Mouse (Mus musculus): ENCODE measurements around the gene Agpat4. TPM values are rescaled to one million over a fixed set of nuclear protein-coding genes. Genes with fewer than 3 reads are reported as not detected.
"Not testable (repeated sequence)": the region's sequence is repeated elsewhere in the genome, so short reads cannot be mapped to it uniquely, and the experiment has no call there.

Agpat4 gene
- total RNA-seq, 1 experiment, result 45.7 TPM

DNA sequence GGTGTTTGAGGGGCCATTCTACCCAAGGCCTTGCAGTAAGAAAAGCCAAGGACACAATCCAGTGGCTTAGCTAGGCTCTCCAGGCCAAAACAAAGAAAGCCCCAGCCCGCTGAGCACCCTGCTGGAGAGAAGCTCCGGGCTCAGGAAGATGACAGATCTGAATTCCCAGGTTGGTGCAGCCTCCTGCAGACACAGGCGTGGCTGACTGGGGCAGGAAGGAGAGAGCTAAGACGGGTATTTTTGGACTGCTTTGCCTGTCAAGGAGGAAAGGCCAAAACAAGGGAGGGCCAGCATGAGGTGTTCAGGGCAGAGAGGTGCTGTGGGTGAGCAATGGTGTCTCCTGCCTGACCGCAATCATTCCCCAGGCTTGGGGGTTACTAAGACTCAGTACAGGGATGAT, 105.2 kb downstream of the Agpat4 start:
- H3K4me3 ChIP-seq (ENCODE audit: insufficient read depth in 1 of 2, low read depth in 1 of 2, low read length in 2 of 2, poor library complexity in 1 of 2, severe bottlenecking in 1 of 2), result no peak overlapping the region
- H3K4me1 ChIP-seq (ENCODE audit: control insufficient read depth in 2 of 2, insufficient read depth in 2 of 2, low read length in 2 of 2, poor library complexity in 1 of 2), result peaks cover 3 to 7% of the 10 kb centered on the region in 2 experiments; a peak in 2 of 4 replicates
- H3K9me3 ChIP-seq (ENCODE audit: control insufficient read depth, insufficient read depth, low read depth, low read length), result no peaks in the 10 kb centered on the region
- H3K36me3 ChIP-seq (ENCODE audit: control insufficient read depth, insufficient read depth, low read length, poor library complexity, severe bottlenecking), result peaks cover 53% of the 10 kb centered on the region
- H3K27ac ChIP-seq (ENCODE audit: insufficient read depth, low read depth, low read length, poor library complexity, severe bottlenecking), result peak overlapping the region; percentile 5; the same call in 1 of the 2 replicates
- in situ Hi-C loops (cut with MboI; ENCODE audit: low sequenced_read_pairs in 2 of 2, unreplicated experiment in 2 of 2), result loop anchor here in 1 of 2 experiments (25.0 kb wide), 1 partner anchor 186 kb away; no protein-coding TSS in a partner anchor
- no peak for TF ChIP-seq ZNF384 (IDR thresholded peaks at IDR 0.05; ENCODE audit: low read depth, low read length)
- TF ChIP-seq MAFK (IDR thresholded peaks at IDR 0.05; ENCODE audit: insufficient read depth, low read depth, low read length), result no peak
- no peak for TF ChIP-seq ZC3H11A (IDR thresholded peaks at IDR 0.05; ENCODE audit: borderline replicate concordance, low read depth, low read length)
- TF ChIP-seq CHD2 (IDR thresholded peaks at IDR 0.05; ENCODE audit: low read depth, low read length), result no peak
- no peak for TF ChIP-seq HCFC1 (IDR thresholded peaks at IDR 0.05; ENCODE audit: borderline replicate concordance, insufficient read depth, low read length)
- no peak overlapping the region for H3K9ac ChIP-seq (ENCODE audit: insufficient read depth, low read depth, low read length, poor library complexity, severe bottlenecking)
- no peak for DNase-seq (ENCODE audit: low read depth, low spot score)

DNA sequence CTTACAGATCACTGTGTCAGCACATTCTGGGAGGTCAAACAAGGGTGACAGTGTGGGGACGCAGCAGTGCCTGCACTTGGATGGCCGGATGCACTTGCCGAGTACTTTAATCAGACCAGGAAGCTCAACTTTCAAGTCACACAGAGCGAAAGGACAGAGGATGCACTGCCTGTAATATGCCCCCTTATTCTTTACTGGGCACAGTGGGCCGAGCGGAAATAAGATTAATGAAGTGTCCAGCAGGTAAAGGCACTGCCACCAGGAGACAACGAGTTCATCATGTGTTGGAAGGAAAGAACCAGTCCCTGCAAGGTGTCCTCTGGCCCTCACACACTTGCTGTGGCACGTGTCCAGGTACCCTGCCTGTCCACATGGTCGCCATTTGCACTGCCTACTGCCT, 105.6 kb downstream of the Agpat4 start:
- H3K36me3 ChIP-seq (ENCODE audit: control insufficient read depth, insufficient read depth, low read length, poor library complexity, severe bottlenecking), result peaks cover 52% of the 10 kb centered on the region
- H3K9ac ChIP-seq (ENCODE audit: insufficient read depth, low read depth, low read length, poor library complexity, severe bottlenecking), result no peak overlapping the region
- DNase-seq (ENCODE audit: low read depth, low spot score), result no peak
- H3K4me3 ChIP-seq (ENCODE audit: insufficient read depth in 1 of 2, low read depth in 1 of 2, low read length in 2 of 2, poor library complexity in 1 of 2, severe bottlenecking in 1 of 2), result no peak overlapping the region
- H3K4me1 ChIP-seq (ENCODE audit: control insufficient read depth in 2 of 2, insufficient read depth in 2 of 2, low read length in 2 of 2, poor library complexity in 1 of 2), result peaks cover 0 to 6% of the 10 kb centered on the region in 2 experiments; a peak in 2 of 4 replicates
- no peaks in the 10 kb centered on the region for H3K9me3 ChIP-seq (ENCODE audit: control insufficient read depth, insufficient read depth, low read depth, low read length)
- TF ChIP-seq CHD2 (IDR thresholded peaks at IDR 0.05; ENCODE audit: low read depth, low read length), result no peak
- no peak for TF ChIP-seq ZNF384 (IDR thresholded peaks at IDR 0.05; ENCODE audit: low read depth, low read length)
- TF ChIP-seq MAFK (IDR thresholded peaks at IDR 0.05; ENCODE audit: insufficient read depth, low read depth, low read length), result 0 out of 2 replicates have a peak, but pooled peaks have one; percentile 41
- no peak for TF ChIP-seq HCFC1 (IDR thresholded peaks at IDR 0.05; ENCODE audit: borderline replicate concordance, insufficient read depth, low read length)
- no peak for TF ChIP-seq ZC3H11A (IDR thresholded peaks at IDR 0.05; ENCODE audit: borderline replicate concordance, low read depth, low read length)
- in situ Hi-C loops (cut with MboI; ENCODE audit: low sequenced_read_pairs in 2 of 2, unreplicated experiment in 2 of 2), result loop anchor here in 1 of 2 experiments (25.0 kb wide), 1 partner anchor 187 kb away; no protein-coding TSS in a partner anchor
- H3K27ac ChIP-seq (ENCODE audit: insufficient read depth, low read depth, low read length, poor library complexity, severe bottlenecking), result peak overlapping the region; percentile 5; the same call in 1 of the 2 replicates

DNA sequence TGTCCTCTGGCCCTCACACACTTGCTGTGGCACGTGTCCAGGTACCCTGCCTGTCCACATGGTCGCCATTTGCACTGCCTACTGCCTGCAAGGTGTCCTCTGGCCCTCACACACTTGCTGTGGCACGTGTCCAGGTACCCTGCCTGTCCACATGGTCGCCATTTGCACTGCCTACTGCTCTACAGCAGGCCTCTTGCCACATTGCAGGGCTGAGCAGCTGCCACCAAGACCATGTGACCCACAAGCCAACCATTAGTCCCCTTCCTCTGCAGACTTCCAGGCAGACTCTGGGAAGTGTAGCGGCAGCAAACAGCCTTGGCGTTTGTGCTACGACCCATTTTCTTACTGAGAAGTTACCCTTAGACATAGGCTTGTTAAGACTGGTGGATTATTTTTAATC, 106.0 kb downstream of the Agpat4 start:
- H3K9me3 ChIP-seq (ENCODE audit: control insufficient read depth, insufficient read depth, low read depth, low read length); H3K4me1 ChIP-seq (ENCODE audit: control insufficient read depth in 2 of 2, insufficient read depth in 2 of 2, low read length in 2 of 2, poor library complexity in 1 of 2); DNase-seq (ENCODE audit: low read depth, low spot score); H3K9ac ChIP-seq (ENCODE audit: insufficient read depth, low read depth, low read length, poor library complexity, severe bottlenecking); H3K4me3 ChIP-seq (ENCODE audit: insufficient read depth in 1 of 2, low read depth in 1 of 2, low read length in 2 of 2, poor library complexity in 1 of 2, severe bottlenecking in 1 of 2); H3K27ac ChIP-seq (ENCODE audit: insufficient read depth, low read depth, low read length, poor library complexity, severe bottlenecking): not testable (repeated sequence)
- peaks cover 52% of the 10 kb centered on the region for H3K36me3 ChIP-seq (ENCODE audit: control insufficient read depth, insufficient read depth, low read length, poor library complexity, severe bottlenecking)
- in situ Hi-C loops (cut with MboI; ENCODE audit: low sequenced_read_pairs in 2 of 2, unreplicated experiment in 2 of 2), result loop anchor here in 1 of 2 experiments (25.0 kb wide), 1 partner anchor 187 kb away; no protein-coding TSS in a partner anchor

DNA sequence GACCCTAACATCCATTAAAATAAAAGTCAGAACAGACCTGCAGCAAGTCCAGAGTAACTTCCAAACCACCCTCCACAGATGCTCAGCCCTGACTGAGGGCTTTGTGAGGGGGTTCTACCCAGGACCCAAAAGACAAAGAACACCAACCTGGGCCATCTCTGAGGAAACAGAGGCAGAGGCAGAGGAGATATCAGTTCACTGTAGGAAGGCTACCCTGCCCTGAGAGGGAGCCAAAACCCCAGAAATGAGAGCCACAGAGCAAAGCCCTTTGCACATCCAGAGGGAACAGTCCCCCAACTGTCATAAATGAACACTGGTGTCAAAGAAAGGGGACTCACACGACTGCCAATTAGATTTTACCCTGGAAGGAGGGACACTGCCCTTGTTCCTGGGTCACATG, 106.7 kb downstream of the Agpat4 start:
- H3K36me3 ChIP-seq (ENCODE audit: control insufficient read depth, insufficient read depth, low read length, poor library complexity, severe bottlenecking), result peaks cover 49% of the 10 kb centered on the region
- TF ChIP-seq ZNF384 (IDR thresholded peaks at IDR 0.05; ENCODE audit: low read depth, low read length), result no peak
- H3K9ac ChIP-seq (ENCODE audit: insufficient read depth, low read depth, low read length, poor library complexity, severe bottlenecking), result no peak overlapping the region
- no peak for DNase-seq (ENCODE audit: low read depth, low spot score)
- H3K27ac ChIP-seq (ENCODE audit: insufficient read depth, low read depth, low read length, poor library complexity, severe bottlenecking), result no peak overlapping the region
- no peak overlapping the region for H3K4me3 ChIP-seq (ENCODE audit: insufficient read depth in 1 of 2, low read depth in 1 of 2, low read length in 2 of 2, poor library complexity in 1 of 2, severe bottlenecking in 1 of 2)
- in situ Hi-C loops (cut with MboI; ENCODE audit: low sequenced_read_pairs in 2 of 2, unreplicated experiment in 2 of 2), result no loop called here
- H3K9me3 ChIP-seq (ENCODE audit: control insufficient read depth, insufficient read depth, low read depth, low read length), result no peaks in the 10 kb centered on the region
- H3K4me1 ChIP-seq (ENCODE audit: control insufficient read depth in 2 of 2, insufficient read depth in 2 of 2, low read length in 2 of 2, poor library complexity in 1 of 2), result no peaks in the 10 kb centered on the region

DNA sequence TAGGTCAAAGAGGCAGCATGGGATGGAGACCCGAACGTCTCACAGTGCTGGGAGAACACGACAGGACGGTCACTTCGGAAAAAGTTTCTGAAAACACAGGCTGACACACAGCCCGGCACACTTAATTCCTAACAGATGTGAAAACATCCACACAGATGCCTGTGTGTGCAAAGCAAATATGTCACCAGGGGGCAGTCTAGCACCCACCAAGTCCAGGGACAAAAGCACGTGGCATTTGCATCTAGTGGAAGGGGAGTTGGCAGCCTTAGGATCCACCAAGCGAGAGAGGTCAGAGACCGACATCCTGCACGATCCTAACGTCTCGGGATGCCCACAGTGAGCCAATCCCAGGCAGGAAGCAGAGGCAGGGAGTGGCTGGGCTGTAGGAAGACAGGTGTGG, 108.0 kb downstream of the Agpat4 start:
- Histone ChIP-seq H3K36me3 (ENCODE audit: control insufficient read depth, insufficient read depth, low read length, poor library complexity, severe bottlenecking) (peaks cover 51% of the 10 kb centered on the region), H3K9ac (ENCODE audit: insufficient read depth, low read depth, low read length, poor library complexity, severe bottlenecking) (no peak overlapping the region), H3K27ac (ENCODE audit: insufficient read depth, low read depth, low read length, poor library complexity, severe bottlenecking) (no peak overlapping the region), H3K4me3 (ENCODE audit: insufficient read depth in 1 of 2, low read depth in 1 of 2, low read length in 2 of 2, poor library complexity in 1 of 2, severe bottlenecking in 1 of 2) (no peak overlapping the region), H3K9me3 (ENCODE audit: control insufficient read depth, insufficient read depth, low read depth, low read length) (no peaks in the 10 kb centered on the region), H3K4me1 (ENCODE audit: control insufficient read depth in 2 of 2, insufficient read depth in 2 of 2, low read length in 2 of 2, poor library complexity in 1 of 2) (no peaks in the 10 kb centered on the region)
- no peak for TF ChIP-seq HCFC1 (IDR thresholded peaks at IDR 0.05; ENCODE audit: borderline replicate concordance, insufficient read depth, low read length)
- TF ChIP-seq MAFK (IDR thresholded peaks at IDR 0.05; ENCODE audit: insufficient read depth, low read depth, low read length), result no peak
- no peak for TF ChIP-seq ZC3H11A (IDR thresholded peaks at IDR 0.05; ENCODE audit: borderline replicate concordance, low read depth, low read length)
- no peak for TF ChIP-seq ZNF384 (IDR thresholded peaks at IDR 0.05; ENCODE audit: low read depth, low read length)
- no peak for TF ChIP-seq CHD2 (IDR thresholded peaks at IDR 0.05; ENCODE audit: low read depth, low read length)
- DNase-seq (ENCODE audit: low read depth, low spot score), result no peak
- in situ Hi-C loops (cut with MboI; ENCODE audit: low sequenced_read_pairs in 2 of 2, unreplicated experiment in 2 of 2), result no loop called here

Measured in ES-E14 (cell line).